Mouse (Mus musculus) urinary bladder, postnatal 14 days (tissue): ENCODE results near the gene Ly6g6e.

Source experiments
- DNase-seq: peaks from one replicate; pipeline ENCODE4 v3.0.0; 2021; ENCODE audit warnings: low spot score

Gene Ly6g6e

DNA sequence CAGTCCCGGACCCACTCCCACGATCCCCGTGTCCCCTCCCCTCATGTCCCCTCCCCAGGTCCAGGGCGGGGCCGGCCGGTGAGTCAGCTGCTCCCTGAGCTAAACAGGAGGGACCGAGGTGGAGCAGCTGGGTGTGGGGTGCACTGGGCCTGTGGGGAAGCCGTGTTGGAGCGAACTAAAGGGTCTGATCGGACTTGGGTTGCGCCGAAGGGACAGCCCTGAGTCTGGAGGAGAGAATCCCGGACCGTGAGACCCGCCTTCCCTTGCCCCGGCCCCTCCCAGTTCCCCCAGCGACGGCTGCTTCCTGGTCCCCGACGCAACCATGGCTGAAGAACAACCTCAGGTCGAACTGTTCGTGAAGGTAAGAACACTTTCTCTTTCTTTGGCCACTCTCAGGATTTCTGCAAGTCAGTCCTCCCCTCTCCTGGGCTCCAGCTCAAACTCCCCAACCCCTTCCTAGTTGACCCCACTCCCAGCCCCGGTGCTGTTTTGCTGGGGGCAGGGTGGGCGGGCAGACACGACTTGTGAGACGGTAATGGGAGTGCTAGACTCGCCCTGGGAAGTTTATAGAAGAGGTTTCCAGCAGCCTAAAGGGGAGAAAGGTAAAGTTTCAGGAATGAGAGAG is 26.5 kb upstream of the Ly6g6e start:
- DNase-seq: peak; percentile 83

DNA sequence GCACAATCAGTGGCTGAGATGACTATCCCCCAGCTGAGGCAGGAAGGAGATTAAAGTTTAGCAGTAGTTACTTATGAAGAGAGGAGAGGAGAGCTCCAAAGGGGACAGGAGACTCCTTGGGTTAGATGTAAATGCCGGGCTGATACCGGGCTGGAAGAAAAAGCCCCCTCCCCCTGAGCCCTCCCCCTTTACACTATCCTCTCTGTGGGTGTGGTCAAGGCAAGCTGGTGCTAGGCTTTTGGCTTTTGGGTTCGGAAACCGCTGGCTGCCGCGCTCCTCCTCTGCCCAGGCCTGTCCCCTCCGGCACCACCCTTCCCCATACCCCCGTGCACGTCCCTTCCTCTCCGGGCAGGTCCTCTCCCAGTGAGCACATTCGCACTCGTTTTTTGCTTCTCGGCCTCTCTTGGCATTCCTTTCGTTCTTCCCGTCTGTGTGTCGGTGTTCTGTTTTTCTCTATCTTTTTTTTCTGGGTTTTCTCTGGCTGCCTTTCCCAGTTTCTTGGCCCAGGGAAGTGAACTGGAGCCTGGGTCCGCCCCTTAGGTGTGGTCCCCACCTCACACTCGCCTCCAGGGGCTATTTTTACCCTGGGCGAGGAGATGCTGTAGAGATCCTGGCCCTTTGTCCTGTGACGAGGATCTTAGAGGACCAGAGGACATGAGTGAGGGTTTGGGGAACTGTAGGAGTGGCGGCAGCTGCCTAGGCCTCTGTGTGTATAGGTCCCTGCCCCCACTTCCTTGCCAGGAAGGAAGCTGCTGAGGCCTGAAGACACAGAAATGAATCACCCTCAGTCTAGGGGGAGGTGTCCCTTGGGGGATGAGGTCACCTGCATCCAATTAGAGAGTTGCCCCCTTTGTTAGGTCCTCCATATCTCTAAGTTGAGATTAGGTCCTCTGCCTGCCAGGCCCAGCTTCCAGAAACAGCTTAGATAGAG is 25.3 kb upstream of the Ly6g6e start:
- DNase-seq: peak; percentile 79

DNA sequence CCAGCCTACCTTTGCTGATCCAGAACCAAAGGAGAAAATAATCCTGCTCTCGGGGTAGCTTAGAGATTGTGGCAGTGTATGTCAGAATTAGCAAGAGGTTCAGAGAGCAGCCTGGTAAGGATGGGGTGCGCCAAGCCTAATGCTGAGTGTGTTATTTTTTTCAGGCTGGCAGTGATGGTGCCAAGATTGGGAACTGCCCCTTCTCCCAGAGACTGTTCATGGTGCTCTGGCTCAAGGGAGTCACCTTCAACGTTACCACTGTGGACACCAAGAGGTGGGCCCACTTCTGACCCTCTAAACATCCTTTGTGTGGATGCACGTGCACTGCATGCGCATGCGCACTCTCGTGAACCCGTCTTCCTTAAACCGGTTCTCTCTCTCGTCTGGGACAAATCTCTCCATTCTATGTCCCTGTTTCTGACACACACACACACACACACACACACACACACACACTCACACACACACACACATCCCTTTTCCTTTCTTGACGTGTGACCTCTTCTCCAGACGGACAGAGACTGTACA is 24.4 kb upstream of the Ly6g6e start:
- DNase-seq: no peak

DNA sequence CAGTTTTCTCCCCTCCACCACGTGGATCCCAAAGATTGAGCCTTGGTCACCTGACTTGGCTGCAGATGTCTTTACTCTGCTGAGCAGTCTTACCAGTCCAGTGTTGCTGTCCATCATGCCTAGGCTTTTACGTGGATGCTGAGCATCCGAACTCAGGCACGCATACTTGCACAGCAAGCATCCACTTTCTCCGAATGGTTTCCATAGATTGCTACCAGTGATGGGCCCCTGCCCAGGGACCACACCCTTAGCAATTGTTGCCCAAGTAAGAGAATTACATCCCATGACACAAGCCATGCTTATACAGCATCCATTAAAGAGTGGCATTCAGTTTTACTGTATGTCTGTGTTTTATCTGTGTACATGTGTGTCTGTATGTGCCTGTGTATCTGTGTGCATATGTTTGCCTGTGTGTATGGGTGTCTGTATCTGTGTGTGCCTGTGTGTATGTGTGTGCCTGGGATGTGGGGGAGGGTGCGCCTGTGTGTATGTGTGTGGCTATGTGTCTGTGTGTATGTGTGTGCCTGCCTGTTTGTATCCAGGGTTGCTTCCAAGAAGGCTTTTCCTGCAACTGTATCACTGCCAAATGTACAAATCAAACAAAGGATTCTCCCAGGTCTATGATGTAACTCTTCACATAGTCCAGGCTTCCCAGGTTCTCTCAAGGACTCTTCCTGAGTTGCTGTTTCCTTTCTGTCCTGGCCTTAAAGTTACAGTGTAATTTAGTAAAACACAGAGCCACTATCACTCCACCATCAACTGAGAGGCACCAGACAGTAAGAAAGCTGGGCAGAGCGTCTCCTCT is 20.8 kb upstream of the Ly6g6e start:
- no peak for DNase-seq

DNA sequence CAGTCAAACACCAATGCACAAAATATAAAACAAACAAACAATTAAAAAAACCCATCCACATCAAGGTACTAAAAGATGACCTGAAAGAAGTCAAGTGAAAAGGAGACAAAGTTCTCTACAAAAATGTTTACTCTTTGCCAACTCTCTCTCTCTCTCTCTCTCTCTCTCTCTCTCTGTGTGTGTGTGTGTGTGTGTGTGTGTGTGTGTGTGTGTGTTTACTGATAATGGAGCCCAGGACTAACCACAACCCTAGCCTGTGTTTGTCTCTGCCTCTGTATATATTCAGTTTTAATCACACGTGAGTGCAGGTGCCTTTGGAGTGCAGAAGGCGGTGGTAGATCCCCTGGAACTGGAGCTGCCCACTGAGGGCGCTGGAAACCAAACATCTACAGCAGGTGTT is 19.6 kb upstream of the Ly6g6e start:
- DNase-seq: no peak

DNA sequence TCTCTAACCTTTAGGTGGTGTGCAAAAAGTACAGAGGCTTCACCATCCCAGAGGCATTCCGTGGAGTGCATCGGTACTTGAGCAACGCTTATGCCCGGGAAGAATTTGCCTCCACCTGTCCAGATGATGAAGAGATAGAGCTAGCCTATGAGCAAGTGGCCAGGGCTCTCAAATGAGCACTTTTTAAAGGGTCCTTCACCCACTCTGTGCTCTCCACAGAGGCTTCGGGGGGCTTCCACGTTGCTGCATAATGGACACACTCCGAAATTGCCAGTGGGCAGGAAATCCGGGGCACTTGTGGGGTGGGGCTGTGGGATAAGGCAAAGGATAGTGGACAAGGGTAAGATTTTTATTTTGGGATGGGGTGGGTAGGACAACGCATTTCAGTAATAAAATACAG is 18.4 kb upstream of the Ly6g6e start:
- DNase-seq: no peak

DNA sequence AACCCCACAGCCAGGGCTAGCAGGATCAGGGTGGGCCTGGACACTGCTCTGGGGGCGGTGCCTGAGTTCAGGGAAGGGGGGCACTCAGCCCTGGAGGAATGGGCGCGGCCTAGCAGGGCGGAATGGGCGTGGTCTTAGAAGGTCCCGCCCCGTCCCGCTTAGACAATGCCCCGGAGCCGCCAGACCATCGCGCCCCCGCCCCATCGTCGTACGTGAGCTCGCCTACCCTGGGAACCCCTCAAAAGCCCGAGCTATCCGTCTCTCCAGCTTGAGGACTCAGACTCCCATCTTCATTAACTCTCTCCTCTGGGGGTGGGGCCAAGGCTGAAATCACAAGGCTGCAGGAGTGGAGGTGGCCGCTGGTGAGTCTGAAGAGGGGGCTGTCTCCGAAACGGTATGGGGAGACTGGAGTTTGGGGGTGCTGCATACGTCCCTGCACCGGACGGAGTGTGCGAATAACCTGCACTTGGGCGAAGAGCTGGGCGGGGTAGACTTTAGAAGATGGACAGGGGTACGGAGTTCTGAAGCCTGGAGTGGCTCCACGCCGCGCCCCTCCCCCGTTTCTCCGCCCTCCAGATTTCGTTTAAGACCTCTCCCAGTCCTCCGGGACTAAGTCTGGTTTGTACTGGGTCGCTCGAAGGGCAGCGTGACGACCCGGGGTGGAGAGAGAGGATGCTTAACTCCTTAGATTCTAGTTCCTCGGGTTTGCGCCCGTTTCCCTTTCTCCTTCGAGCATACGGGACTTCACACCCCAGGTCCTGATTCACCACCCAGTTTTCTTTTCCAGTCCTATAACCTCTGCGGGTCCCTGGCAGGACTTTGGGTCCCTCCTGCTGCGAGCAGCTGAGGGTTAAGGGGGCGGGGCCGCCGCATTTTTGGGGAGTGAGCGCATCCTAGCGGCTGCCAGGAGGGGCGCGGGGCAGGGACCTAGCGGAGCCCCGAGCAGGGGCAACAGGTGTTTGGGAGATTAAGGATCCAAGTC is 17.5 kb upstream of the Ly6g6e start, which contains the start of gene Ddah2:
Gene Ddah2 (plus strand): TSS at position 125 of the 982 bp plus-strand sequence.
- DNase-seq: peak; percentile 91

DNA sequence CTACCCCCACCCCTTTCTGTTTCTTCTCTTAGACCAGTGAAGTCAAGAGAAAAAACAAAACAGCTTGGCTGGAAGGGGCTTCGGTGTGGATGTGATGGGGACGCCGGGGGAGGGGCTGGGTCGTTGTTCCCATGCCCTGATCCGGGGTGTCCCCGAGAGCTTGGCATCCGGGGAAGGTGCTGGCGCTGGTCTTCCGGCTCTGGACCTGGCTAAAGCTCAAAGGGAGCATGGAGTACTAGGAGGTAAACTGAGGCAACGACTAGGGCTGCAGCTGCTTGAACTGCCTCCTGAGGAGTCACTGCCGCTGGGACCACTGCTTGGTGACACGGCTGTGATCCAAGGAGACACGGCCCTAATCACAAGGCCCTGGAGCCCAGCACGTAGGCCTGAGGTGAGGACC is 16.6 kb upstream of the Ly6g6e start:
- DNase-seq: no peak

DNA sequence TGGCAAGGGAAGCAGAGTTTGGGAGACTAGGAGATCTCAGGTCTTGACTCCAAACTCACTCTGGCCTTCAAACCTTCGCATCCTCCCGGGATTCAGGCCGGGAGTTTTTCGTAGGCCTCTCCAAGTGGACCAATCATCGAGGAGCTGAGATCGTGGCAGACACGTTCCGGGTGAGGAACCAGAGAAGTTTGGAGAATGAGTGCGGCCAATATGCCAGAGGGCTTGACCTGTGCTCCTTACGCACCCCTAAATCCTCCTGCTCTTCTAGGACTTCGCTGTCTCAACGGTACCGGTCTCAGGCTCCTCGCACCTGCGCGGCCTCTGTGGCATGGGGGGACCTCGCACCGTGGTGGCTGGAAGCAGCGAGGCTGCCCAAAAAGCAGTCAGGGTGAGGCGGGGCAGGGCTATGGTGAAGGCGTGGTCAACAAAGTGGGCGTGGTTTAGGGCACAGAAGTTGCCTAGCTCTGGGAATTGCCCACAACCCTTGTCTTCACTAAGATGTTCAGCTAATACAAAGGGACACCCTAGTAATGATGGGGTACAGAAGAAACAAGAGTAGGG is 15.9 kb upstream of the Ly6g6e start:
- DNase-seq: peak; percentile 47

DNA sequence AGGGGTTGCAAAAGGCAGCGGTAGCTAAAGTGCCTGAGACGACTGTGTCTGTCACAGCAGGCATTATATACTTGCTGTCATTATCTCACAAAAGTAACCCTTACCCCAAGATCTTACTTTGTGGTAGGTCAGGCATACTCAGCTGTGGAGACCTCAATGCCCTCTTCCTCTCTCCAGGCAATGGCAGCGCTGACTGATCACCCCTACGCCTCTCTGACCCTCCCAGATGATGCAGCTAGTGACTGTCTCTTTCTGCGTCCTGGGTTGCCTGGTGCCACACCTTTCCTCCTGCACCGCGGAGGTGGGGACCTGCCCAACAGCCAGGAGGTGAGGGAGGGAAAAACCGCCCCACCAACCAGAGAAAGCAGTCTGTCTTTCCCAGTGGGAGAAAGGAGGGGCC is 15.4 kb upstream of the Ly6g6e start:
- DNase-seq: no peak

DNA sequence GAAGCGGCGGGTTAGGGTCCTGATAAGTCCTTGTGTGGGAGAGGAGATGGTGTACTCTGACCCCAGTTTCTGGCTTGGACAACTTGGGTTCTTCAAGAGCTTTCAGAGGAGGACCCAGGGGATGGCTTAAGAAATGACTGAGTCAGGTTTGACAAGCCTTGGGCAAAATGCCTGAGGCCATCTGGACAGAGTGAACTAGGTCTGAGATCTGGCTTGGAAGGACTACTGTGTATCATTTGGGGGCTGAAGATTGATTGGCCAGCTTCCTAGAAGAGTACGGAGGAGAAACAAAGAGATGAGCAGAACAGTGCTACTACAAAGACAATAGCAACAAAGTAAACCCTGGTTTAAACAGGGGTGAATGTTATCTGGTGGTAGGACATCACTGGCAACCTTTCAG is 13.2 kb upstream of the Ly6g6e start:
- DNase-seq: no peak

DNA sequence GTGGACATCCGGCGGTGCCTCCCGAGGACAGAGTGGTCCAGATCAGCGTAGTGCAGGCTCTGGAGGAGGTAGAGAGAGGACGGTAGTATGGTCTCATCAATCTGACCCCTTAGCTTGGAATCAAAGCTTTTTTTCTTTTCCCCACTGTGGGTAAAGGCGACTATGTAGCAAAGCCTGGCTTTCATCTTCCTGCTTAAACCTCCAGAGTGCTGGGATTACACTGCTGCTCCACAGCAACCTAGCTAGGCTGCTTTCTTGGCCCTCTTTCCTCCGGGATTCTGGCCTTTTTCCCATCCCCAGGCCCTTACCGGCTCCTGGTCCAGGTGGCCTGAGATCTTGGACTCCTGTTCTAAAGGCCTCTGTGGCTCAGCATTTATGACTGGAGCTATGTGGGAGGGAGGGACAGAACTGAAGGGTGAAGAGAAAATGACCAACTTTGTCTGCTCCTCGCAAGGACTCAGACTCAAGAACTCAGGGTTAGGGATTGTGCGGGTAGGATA is 12.3 kb upstream of the Ly6g6e start:
- no peak for DNase-seq

DNA sequence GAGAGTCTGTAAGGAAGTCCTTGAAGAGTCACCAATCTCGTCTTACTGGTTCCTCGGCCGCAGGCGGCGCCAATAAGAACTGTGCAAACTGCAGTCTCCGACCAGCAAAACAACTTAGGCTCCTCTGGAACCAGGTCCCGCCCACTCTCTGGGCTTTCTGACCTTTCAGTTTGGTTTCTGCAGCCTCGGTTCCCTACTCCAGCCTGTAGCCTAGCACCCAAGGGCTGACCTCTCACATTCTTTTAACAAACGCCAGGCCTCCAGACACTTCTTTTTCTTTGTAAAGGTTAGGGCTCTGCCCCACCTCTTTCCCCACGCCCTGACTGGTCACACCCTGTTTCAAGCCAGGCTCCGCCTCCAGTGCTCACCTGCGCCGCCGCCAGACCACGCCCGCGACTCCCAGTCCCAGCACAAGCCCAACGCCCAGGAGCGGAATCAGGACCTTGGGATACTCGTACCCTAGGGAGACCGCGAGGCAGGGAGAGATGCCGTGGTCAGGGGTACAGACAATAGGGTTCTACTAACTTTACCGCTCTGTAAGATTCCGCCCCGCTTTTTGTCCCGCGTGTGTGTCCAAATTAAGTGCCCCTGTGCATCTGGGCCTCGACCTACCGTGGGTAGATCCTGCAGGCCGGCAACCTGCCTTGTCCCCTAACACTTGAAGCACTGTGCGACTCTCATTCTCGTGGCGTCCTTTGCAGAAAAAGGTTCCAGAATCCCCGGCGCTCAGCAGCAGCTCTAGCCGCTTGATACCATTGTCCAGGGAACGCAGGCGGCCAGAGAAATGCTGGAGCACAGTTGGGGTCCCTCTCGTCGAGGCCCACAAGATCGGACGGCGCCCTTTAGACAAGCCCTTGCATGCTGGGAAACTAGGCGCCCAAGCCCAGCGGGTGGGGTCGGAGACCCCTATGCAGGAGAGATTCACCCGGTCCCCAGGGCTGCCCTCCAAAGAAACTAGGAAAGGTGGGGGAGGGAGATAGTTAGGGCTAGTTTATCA is 11.5 kb upstream of the Ly6g6e start, which contains the start of gene Ly6g6c:
Gene Ly6g6c (plus strand): TSS at position 438 of the 997 bp plus-strand sequence.
- DNase-seq: peak; percentile 86

DNA sequence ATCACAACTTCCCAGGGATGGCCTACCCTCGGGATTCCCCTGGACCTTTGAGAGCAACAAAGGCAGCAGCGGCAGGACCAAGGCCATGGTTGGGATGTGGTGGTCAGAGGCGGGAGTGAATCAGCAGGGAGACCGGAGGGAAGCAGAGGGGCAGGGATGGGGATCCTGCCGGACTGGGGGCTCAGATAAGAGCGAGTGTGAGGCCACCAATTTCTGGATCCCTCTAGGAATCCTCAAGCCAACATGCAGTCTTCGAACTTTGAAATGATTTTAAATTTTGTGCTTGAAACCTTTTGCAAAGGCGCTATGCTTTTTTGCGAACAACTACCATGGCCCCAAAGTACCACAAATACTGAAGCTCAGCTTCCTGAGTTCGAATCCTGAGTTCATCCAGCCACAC is 10.6 kb upstream of the Ly6g6e start, which contains the start of gene Mpig6b:
Gene Mpig6b (minus strand): TSS at position 101 of the 400 bp plus-strand sequence.
- no peak for DNase-seq

DNA sequence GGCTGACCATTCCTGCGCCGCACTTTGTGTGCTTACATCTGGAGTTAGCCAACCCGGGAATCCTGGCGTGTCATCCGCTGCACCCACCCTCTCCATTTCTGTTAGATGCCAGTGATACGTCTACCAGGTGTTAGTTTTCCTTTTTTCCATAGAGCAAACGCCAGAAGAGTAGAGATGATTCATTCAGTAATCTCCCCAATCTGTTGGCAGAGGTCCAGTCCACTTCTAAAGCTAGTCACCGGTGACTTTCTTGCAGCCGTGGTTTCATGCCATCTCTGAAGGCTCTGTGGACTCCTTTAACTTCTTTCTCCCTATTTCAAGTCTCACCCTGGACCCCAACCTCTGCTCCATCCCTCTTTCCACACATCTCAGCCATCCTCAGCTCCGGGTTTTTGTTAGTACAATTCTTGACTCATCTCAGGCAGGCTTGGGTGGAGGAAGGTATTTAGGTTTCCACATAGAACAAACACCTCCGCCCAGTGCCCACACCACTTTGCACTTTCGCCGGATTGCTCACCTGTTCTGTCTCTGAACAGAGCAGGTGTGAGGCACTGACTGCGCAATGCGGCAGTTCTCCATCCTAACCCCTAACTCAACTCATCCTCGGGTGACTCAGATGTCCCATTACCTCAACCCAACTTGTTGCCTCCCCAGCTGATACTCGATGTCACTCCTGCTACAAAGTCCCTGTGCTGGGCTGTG is 8.3 kb upstream of the Ly6g6e start:
- peak; percentile 58 for DNase-seq

DNA sequence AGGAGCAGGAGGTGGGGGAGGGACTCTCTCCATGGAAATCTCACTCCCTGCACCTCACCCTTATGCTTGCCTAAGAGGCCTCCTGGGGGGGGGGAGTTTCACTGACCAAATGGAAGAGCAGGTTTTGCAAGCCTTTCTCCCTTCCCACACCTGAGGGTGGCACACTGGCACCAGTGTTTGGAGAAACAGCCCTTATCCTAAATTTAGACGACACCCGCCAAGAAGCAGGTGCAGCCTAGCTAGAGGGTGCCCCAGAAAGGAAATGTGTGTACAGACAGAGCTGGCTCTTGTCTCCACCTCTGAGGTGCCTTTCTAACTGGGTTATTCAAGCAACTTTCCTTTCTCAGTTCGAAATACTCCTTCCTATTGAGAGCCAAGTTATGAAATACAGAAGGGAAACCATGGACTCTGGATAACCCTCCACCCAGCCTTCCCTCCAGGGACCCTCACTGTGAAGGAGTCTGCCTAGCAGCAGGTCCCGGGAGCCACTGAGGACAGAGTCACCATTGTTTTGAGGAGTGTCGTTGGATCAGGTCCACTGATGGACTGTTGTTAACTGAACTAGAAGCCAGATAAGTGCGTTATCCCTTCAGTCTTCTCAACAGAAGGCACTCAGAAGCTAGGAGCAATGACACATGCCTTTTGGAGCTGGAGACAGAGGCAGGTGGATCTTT is 6.0 kb upstream of the Ly6g6e start:
- peak; percentile 36 for DNase-seq

DNA sequence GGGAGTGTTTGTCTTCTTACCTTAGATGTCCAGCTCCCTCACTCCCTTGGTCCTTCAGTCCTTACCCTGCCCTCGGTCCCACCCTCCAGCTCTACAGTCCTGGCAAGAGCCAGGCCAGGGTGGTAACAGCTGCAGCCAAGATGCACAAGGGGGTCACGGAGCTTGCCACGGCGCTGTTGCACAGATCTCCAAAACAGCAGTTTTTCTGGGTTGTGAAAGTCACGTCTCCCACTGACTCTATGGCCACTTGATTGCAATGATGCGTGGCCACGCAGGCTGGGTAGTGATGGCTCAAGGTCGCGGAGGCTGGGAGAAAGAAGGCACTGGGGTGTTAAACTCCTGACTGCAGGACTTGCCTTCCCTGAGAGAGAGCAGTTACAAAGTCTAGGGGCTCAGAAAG is 5.2 kb upstream of the Ly6g6e start:
- no peak for DNase-seq

DNA sequence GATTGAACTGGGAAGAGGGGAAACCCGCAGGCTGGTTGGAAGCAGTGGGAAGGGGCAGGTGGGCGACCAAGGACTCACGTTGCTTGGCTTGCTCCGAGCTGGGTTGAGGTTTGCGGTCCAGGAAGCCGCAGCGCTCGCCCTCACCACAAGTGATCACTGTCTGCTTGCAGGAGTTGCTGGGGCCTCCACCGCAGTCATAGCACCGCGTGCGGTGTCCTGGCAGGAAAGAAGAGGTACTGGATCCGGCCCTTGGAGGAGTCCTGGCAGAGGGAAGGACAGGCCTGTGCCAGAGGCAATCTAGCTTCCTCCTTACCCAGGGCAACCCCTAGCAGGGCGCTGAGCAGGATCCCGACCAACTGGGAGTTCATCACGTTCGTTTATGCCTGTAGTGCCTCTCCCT is 2.6 kb upstream of the Ly6g6e start:
- no peak for DNase-seq
